Mouse (Mus musculus) adrenal gland, postnatal 25 days (tissue): ENCODE measurements around the gene Farp1. TPM values are rescaled to one million over a fixed set of nuclear protein-coding genes. Genes with fewer than 3 reads are reported as not detected.

Experiments used
- DNase-seq: peaks from one replicate; pipeline ENCODE4 v3.0.0; 2021; ENCODE audit warnings: mixed read lengths
- total RNA-seq: library from RNA; stranded (reverse); gene quantifications from 2 replicates; pipeline ENCODE4 v1.2.3, GENCODE M21; 2021

Gene Farp1
- total RNA-seq, 1 experiment from 2014 or later: 25.8 TPM

DNA sequence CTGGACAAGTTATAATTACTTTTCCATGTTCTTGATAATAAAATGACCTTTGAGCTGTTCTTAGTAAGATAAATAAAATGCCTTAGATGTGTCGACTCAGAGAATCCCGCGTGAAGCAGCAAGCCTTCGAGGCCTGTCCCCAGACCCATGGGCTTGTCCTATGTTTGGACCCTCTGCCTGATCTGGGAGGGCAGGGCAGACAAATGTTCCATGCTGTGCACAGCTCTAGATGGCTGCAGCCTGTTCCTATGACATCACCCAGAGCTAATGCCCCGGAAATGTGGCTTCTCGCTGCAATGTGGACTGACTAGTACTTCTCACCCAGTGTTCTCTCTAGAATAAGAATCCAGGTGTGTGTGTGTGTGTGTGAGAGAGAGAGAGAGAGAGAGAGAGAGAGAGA, 229.5 kb downstream of the Farp1 start:
- DNase-seq: no peak

DNA sequence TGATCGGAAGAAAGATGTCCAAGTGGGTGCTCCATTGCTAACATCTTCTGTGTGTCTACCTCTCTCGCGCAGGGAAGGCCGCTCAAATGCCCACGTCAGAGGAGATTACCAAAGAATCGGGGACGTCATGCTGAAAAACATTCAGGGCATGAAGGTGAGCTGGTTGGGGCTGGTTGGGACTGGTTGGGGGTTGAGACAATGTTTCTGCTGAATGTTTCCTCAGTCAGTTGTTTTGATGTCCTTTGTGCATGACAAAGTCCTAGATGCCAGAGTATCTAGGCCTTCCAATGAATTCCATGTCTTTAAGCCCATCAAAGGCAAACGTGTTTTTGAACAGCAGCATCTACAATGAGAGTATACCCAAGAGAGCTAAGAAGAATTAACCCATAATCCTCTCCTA, 232.8 kb downstream of the Farp1 start:
- DNase-seq: no peak

DNA sequence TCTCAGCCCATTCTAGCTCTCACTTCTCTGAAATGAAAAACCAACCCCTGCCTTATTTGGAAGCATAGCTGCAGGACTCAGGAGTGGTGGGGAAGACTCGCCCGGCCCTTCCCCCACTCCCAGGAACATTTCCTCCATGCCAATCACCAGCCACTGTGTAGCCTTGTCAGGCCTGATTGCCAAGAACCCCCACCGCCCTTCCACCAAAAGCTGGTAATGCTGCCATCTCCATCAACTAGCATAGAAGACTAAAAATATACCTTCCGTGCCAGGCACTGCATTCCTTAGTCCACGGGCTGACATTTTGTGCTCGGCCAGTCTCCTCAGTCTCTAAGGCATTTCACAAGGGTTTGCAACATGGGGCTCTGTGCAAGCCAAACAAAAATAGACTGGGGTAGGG, 235.5 kb downstream of the Farp1 start:
- no peak for DNase-seq

DNA sequence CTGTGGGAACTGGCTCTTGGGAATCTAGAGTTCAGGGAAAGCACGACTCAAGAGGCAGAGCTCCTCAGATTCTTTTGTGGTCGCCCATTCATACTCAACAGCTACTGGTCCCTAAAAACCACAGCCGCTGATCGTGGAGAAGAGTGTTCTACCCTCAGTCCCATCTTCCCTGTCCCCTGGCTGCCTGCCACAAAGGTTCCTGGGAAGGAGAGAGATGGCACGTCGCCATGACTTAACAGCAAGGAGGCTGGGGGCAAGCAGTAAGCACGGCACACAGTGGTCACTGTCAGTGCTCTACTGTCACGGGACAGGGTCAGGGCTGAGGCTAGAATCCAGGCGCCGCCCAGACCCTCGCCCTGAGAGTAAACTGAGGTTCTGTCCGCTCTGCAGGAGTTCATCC, 240.0 kb downstream of the Farp1 start:
- no peak for DNase-seq

DNA sequence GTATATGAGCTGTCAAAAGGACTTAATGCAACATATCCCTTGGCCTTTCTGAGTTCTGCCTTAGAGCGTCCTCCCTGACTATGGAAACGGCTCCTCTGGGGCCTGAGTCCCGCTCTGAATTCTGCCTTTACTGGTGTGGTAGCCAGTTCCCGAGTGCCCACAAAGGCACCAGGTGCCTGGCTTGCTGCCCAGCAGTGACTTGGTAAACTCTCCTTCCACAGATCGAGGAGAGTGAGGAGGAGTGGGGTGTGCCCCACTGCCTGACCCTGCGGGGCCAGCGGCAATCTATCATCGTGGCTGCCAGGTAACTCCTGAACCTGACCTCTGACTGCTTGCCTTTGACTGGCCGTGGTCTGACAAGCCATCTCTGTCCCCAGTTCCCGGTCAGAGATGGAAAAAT, 241.0 kb downstream of the Farp1 start:
- no peak for DNase-seq

DNA sequence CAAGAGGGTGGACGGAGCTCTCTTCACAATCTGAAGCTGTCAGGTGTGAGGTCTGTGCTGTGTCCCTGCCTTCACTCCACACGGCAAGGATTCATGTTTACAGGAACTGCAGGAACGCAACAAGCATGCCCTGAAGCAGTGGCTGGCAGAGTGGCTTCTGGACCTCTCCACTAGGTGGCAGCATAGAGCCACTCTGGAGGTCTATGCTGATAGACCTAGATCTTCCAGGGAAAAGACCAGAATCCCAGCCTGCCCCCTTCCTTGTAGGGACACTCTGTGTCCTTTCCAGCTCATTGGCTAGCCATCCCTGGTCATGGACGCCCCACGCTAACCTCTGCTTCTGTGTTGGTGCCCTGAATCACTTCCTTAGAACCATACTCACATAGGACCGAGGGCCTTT, 244.1 kb downstream of the Farp1 start:
- peak; percentile 89 for DNase-seq

DNA sequence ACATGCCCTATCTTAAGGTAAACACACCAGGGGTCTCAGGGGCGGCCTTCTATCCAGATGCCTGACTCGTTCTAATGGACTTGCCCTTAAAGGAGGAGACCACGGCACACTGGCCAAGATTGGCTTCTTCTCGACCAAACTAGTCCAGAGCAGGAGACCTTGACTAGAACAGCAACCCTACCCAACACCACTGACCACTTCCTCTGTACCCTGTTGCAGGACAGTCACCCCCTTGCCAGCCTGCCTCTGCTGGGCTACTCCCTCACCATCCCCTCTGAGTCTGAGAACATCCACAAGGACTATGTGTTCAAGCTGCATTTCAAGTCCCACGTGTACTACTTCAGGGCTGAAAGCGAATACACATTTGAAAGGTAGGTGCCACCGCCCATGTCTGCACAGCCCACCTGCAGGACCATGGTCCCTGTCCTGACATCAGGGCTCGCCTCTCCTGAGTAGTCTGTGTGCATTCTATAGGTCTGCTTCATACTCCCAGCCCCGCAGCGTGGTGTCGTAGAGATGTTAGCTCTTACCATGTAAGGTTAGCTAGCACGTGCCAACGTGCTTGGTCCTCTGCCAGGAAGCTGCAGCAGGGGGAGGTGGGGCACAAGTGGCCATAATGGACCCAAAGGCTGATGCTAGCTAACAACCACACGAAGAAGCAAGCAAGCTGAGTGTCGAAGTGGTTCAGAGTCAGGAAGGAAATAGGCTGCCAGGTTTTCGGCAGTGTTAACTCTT, 245.8 kb downstream of the Farp1 start:
- DNase-seq: peak; percentile 48

DNA sequence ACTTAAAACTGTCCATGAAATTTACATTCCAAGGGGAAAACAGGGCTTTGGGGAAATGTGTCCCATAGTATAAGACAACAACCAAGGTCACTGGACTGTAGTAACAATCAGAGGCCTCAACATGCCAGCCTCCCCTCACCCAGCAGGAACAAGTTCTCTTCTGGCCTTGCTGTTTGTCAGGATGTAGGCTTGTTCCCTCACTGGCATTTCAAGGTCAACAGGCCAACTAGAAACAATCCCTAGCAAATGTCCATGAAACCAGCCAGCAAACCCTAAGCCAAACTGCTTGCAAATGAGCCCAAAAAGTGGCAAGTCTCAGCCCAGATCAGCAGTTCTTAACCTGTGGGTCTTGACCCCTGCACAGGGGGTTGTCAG, 246.3 kb downstream of the Farp1 start:
- DNase-seq: no peak

DNA sequence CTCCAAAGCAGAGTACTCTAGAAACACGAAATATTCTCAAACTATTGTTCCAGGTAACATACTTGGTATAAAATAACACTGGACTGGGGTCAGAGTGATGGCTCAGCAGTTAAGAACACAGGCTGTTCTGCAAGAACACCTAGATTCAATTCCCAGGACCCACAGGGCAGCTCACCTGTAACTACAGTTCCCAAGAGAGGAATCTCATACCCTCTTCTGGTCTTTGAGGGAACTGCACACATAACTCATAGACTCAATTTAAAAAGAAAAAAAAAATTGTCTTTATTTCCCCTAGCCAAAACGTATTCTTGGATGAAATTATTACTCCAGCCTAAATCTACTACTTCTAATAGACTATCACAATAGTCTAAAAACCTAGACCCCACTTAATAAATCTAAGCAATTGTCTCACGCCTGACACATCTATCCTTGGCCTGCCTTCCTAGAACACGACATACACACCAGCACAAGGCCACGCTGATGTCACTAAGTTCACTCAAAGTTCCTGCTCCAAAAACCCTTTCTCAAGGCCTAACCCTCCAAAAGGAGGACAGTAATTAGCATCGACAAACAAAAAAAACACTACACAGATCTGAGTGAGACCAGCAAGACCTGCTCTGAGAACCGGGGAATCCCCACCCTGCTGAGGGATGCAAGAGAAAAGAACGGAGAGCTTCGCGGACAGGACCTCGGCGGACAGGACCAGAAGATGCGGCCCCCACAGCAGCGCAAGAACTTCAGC, 250.6 kb downstream of the Farp1 start:
- no peak for DNase-seq

DNA sequence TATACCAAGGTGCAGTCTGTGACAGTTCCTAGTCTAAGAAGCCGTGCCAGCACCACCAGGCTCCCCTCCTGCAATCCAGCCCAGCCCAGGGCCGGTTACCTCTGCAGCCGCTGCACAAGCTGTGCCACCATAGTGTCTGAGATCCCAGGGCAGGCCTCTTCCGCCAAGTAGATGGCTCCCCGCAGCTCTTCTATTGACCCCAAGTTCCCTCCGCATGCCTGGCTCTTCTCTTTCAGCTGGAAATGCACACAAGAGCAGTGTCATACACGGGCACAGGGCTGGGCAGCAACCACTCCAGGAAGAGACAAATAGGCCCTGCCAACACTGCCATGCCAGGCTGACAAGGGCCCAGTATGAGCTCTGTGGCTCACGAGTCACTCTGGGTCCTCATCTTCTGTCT, 256.9 kb downstream of the Farp1 start:
- no peak for DNase-seq

DNA sequence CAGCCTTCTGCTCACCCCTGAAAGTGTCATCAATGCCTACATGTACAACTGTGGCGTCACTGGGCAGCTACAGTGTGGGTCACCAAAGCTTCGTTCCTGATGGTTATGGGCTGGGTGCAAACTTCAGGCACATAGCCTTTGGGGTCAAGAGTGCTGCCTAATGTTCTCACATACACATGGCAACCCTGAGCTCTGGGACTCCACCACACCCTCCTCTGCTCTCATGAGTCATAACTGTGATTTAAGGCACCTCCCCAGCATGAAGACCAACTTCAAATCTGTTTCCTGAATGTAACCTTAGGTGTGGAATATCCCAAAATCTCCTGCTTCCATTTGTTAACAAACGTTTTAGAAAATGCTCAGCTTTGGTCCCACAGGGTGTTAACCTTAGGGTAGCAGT, 257.4 kb downstream of the Farp1 start:
- DNase-seq: no peak

DNA sequence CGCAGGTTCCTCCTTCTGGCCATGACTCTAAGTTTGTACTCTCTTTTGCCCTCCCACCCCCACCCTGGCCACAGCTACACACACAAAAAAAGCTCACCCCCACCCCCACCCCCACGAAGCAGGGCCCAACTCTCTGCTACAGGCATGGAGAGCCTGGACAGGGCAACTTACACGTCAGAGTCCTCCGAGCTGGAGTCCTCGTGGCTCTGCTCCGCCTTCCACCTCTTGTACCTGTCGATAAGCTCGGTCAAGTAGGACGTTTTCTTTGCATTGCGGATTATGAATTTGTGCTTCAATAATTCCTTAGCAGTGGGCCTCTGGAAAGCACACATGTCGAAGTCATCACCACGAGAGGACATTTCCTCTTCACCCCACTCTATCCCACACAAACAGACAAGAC, 259.5 kb downstream of the Farp1 start:
- DNase-seq: no peak

DNA sequence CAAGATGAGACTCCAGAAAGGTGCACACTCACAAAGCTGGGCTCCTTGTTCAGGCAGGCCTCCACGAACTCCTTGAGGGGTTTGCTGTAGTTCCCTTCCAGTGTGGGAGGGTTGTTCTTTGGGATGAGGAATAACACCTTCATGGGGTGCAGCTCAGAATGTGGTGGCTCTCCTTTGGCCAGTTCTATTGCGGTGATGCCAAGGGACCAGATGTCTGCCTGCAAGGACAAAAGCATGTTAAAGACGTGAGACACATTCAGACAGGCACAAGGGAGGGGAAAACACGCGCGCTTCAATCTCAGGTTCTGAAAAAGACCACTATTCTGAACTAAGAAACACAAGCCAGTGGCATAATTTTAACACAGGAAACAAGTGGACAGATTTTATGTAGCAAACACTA, 262.1 kb downstream of the Farp1 start:
- DNase-seq: no peak

DNA sequence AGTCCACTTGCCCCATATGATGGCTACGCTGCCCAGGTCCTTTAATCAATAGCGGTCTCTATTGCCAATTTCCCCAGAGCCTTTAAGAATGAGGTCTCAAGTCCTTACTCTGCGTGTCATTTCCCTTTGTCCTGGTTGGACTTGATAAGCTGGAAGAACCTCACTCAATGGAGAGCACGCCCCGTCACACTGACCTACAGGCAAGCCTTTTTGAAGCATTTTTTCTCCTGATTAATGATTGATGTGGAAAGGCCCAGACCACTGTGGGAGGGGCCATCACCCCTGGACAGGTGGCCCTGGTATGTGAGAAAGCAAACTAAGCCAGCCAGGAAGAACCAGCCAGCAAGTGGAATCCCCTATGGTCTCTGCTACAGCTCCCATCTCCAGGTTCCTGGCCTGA, 263.5 kb downstream of the Farp1 start:
- no peak for DNase-seq

DNA sequence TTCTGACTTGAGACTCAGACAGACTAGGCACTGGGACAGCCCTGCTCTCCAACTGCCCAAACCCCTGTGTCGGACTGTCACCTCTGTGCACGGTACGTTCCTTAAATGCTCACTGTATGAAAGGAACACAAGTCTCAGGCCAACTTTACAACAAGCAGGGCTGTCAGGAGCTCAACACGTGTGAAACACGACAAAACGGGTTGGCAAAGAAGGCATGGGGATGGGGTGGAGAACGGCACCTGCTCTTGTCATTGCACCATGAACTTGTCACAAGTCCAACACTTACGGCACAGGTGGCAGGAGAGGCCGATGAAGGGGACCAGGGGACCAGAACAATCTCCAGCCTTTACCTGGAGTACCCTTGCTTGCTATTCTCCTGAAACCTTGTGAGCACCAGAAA, 264.1 kb downstream of the Farp1 start:
- DNase-seq: no peak

DNA sequence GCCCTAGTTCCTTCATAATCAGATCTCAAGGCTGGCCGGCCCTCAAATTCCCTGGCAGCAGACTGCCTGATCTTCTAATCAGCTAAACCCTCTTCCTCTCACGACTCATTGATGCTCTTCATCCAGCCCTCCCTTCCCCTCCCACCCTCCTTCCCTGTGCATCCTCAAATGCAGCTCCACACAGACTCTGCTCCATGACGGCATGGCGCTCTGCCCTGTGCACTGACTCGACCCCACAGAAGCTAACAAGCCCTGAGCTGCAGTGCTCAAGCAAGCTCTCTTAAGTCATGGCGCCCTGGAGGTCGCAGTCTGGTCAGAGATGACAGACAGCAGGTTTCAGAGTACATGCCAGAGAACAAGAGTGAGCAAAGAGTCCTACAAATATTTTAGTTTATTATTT, 269.5 kb downstream of the Farp1 start:
- no peak for DNase-seq

DNA sequence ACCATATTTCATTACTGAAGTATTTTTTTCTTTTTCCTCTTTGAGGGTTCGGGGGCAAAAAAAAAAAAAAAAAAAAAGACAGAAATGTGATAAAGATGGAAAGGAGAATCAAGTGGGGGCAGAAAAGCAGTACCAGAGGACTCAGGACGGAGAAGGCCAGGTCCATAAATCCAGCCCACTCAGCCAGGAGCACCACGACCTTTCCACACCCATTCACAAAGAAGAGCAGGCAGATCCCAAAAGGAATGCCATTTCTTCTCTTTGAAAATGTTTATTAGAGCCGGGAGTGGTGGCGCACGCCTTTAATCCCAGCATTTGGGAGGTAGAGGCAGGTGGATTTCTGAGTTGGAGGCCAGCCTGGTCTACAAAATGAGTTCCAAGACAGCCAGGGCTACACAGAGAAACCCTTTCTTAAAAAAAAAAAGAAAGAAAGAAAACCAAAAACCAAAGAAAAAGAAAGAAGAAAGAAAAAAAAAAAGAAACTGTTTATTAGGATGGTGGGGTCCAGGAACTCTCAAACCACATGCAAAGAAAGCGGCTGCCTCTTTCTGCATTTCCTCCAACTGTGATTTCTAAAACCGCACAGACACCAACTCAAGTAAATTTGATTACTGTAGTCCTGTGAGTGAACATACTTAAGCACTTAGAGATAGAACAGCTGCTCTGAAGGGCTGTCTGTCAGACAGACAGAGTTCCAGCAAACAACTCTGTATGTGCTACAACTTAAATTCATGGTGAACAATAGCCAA, 270.5 kb downstream of the Farp1 start:
- DNase-seq: no peak

DNA sequence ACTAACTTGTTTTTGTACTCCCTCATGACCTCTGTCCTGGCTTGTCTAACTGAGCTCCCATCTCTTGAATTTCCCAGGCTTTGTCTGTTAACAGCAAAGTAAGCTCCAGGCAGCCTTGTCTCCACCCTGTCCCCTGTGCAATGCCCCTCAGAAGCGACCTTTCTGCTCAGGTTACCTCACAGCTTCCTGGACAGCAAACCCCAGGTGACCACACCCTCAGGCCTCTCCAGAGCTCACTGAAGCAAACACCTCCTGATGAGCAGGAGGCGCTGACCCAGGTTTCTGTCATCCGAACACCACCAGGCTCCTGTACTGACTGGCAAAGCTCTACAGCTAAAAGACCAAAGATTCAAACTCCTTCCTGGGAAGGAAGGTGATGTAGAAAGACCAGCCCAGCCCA, 274.9 kb downstream of the Farp1 start:
- no peak for DNase-seq

DNA sequence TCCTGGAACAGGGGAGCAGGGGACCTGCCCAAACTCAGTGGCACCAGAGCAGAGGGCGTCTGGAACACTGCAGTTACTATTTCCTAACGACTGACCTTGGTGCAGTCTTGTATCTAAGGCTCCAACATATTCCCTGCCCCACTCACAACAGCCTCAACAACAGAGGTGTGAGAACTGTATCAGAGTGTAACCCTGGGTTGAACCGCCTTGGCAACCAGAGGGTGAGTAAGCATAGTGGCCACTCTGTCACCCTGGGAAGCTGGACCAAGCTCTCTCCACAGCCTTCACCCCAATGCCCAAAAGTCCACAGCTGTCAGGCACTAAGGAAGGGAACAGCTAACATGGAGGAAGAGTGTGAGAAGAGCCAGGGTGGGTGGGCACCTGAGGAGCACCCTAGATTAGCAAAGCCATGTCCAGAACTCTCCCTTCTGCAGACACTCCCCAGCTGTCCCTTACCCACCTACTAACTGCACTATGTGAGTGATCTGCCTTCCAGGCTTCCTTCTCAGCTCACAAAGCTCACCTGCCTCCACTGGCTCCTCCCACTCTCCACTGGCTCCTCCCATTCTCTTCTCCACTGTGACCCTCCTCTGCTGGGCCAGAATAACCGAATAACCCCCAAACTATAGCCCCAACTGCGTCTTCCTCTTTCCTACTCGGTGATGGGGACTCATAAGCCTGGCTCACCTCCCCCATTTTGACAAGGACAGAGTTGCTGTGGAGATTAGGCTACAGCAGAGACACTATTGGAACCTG, 275.5 kb downstream of the Farp1 start:
- DNase-seq: no peak

DNA sequence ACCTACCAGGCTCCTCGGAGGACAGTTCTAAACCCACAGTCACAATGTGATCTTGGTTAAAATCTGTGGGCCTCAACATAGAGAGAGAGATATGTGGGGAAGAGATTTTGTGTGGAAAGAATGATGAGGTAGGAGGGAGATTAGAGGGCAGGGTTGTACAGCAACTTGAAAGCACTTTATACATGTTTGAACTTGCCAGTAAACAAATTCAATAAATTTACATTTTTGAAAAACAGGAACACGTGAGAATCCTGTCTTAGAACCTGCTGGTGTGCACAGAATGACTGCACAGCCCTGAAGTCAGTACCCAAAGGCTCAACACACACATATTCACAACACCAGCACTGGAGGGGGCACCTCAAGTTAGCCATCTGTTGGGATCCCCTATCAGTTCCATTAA, 276.1 kb downstream of the Farp1 start:
- DNase-seq: no peak

DNA sequence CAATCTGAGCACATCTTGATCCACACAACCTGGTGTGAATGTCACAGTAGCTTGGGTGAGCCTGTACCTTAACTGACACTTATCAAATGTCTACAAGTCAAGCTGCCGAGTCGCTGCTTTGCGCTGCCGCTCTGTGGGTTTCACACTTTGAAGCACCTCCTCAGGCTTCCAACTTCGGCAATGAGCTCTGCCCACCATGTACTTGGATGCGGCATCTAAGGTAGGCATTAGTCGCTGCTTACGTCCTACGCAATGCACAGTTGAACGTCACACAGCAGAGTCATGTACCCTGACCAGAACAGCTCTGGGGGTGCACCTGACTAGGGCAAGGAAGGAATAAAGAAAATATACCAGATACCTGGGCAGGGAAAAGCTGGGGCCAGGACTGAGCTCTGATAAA, 278.3 kb downstream of the Farp1 start:
- DNase-seq: no peak

DNA sequence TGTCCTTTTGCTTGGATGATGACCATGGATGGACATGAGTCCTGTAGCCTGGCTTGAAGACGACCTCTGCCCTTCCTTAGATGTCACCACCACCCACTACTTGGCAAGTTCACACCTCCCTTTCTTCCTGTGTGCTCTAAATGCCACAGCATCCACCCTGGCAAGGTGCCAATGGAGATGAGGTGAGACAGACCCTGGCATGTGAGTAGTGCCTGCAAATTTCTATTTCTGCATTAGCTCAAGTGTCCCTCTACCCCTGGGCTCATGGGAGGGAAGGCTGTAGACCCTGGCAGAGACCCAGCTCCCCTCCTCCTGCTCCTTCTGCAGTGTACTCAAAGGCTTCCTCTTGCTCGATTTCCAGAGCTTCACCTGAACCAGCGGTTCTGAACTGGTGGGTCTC, 279.9 kb downstream of the Farp1 start:
- DNase-seq: peak; percentile 18

DNA sequence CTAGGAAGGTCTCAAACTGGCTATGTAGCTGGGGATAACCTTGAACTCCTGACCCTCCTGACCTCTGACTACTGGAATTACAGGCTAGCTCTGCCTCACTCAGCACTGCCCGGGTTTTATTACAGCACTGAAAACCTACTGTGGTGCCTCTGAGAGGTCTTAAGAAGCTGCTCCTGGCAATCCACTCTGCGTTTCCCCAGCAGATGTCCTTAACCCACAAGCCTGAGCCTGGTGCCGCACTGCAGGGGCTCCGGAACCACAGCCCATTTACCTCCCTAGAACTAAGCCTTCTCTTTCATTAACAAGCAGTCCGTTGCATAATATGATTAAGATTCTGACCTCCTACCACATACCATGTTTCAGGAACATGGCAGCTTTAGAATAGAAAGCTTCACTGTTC, 281.1 kb downstream of the Farp1 start:
- DNase-seq: no peak
